Mouse (Mus musculus) cerebellum, adult 2 months (tissue): Measurements from ENCODE around the gene Fermt3. TPM values are rescaled to one million over a fixed set of nuclear protein-coding genes. Genes with fewer than 3 reads are reported as not detected.

Experiments used
- DNase-seq, 2 experiments: peaks; one replicate each; pipeline ENCODE4 v3.0.0; 2021
- H3K27ac ChIP-seq: fragments of 200-500 bp; 2 replicates; pipeline ENCODE4 v1.5.1; 2012; ENCODE audit warnings: low read length, control low read depth, inconsistent platforms; ENCODE audit not compliant: insufficient read depth
- H3K27me3 ChIP-seq: fragments of 200-500 bp; 2 replicates; pipeline ENCODE4 v1.6.1; 2012; ENCODE audit warnings: inconsistent platforms, mild to moderate bottlenecking, low read length, moderate library complexity; ENCODE audit not compliant: control insufficient read depth, insufficient read depth
- H3K4me1 ChIP-seq: fragments of 200-500 bp; 2 replicates; pipeline ENCODE4 v1.6.1; 2011; ENCODE audit warnings: low read length; ENCODE audit not compliant: control insufficient read depth, insufficient read depth
- H3K4me3 ChIP-seq: fragments of 200-500 bp; replicated peaks from 2 replicates; pipeline ENCODE3; 2011; ENCODE audit warnings: mild to moderate bottlenecking, low read depth, low read length, control low read depth; ENCODE audit not compliant: insufficient read depth
- CTCF ChIP-seq: fragments of 200-500 bp; IDR thresholded peaks from 2 replicates; pipeline ENCODE4 v1.5.1; 2011; ENCODE audit warnings: low read depth, mild to moderate bottlenecking, control low read depth, low read length, moderate library complexity, borderline replicate concordance; ENCODE audit not compliant: insufficient read depth
- POLR2A ChIP-seq: fragments of 200-500 bp; IDR thresholded peaks from 2 replicates; pipeline ENCODE4 v1.6.1; 2011; ENCODE audit warnings: low read length, control low read depth, borderline replicate concordance; ENCODE audit not compliant: insufficient read depth
- WGBS: fragments of 180-500 bp; shearing (Covaris S2); methylation state at CpG from one replicate; pipeline ENCODE4 v1.1.7; 2018; 5-methylcytosine and 5-hydroxymethylcytosine counted together
- polyA plus RNA-seq: library from polyadenylated mRNA; depleted of rRNA; stranded (reverse); fragments of >200 nt; gene quantifications from 2 replicates; pipeline ENCODE4 v1.2.3, GENCODE M21; 2012; rRNA removed

The Fermt3 gene
- polyA plus RNA-seq = 2.2 and 2.3 TPM in 2 replicates

- 86% methylated on average over 5 of the region's 5 CpGs for WGBS
- Histone ChIP-seq H3K4me1 (no peaks in the 10 kb centered on the region), H3K4me3 (no peak within 1 kb of the TSS), H3K27ac (no peak within 1 kb of the TSS), H3K27me3 (no peaks in the 10 kb centered on the region)
- DNase-seq = no peak
- TF ChIP-seq POLR2A (no peak), CTCF (no peak)
Measured at GRCm38 (mm10) chr19:7019191-7019590, at the start of gene Fermt3. TSS of gene Fermt3 (minus strand) at chr19:7019469.

GRCm38 (mm10) chr19:7068136-7068535, 48.9 kb upstream of the Fermt3 start:
- peak; percentile 74 to 87 for DNase-seq
- Histone ChIP-seq H3K4me3 (peak overlapping the region; percentile 28), H3K27ac (no peak overlapping the region), H3K4me1 (peaks cover 36% of the 10 kb centered on the region), H3K27me3 (no peaks in the 10 kb centered on the region)
- WGBS = 3% methylated on average over 14 of the region's 14 CpGs
- no peak for TF ChIP-seq POLR2A
- TF ChIP-seq CTCF = peak; percentile 91

GRCm38 (mm10) chr19:7067344-7068050, 48.2 kb upstream of the Fermt3 start:
- Histone ChIP-seq H3K4me1 (peaks cover 42% of the 10 kb centered on the region), H3K27ac (no peak overlapping the region), H3K27me3 (no peaks in the 10 kb centered on the region), H3K4me3 (no peak overlapping the region)
- TF ChIP-seq POLR2A (no peak), CTCF (no peak)
- 42% methylated on average over 20 of the region's 20 CpGs for WGBS
- no peak for DNase-seq

- WGBS = 50% methylated on average over 8 of the region's 8 CpGs
- H3K4me1 ChIP-seq = peaks cover 36% of the 10 kb centered on the region
Measured at GRCm38 (mm10) chr19:7066828-7067342, 47.6 kb upstream of the Fermt3 start.

GRCm38 (mm10) chr19:7066034-7066827, 47.0 kb upstream of the Fermt3 start:
- no peak overlapping the region for H3K4me3 ChIP-seq
- DNase-seq = no peak
- TF ChIP-seq CTCF = no peak
- TF ChIP-seq POLR2A = no peak
- H3K27me3 ChIP-seq = no peaks in the 10 kb centered on the region
- peaks cover 36% of the 10 kb centered on the region for H3K4me1 ChIP-seq
- H3K27ac ChIP-seq = no peak overlapping the region
- WGBS = 33% methylated on average over 15 of the region's 15 CpGs

More at GRCm38 (mm10) chr19:7066828-7067342, 47.6 kb upstream of the Fermt3 start:
- Histone ChIP-seq H3K27me3 (no peaks in the 10 kb centered on the region), H3K4me3 (no peak overlapping the region), H3K27ac (no peak overlapping the region)
- no peak for TF ChIP-seq CTCF
- TF ChIP-seq POLR2A = no peak
- no peak for DNase-seq

DNA sequence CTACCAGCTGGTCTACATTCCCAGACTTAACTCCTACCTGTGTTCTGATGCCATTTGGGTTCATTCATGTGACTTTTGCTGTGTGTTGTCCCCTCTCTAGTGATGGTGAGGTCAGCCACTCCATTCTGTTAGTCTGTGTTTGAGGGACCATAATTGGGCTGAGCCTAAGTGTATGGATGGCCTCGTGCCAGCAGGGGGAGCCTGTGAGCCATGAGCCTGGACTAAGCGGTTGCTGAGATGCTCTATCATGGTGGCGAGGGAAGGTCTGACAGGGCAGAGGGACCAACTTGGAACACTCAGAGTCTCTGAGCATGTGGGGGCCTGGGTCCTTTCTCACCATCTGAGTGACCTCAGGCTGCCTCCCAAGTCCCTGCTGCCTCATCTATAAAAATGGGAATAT, 45.3 kb upstream of the Fermt3 start:
- Histone ChIP-seq H3K4me3 (no peak overlapping the region), H3K27me3 (no peaks in the 10 kb centered on the region), H3K4me1 (peaks cover 36% of the 10 kb centered on the region), H3K27ac (no peak overlapping the region)
- DNase-seq = peak; percentile 81 to 87
- 5% methylated on average over 3 of the region's 3 CpGs for WGBS
- TF ChIP-seq POLR2A (no peak), CTCF (peak; percentile 100)

GRCm38 (mm10) chr19:7062916-7063315, 43.6 kb upstream of the Fermt3 start:
- Histone ChIP-seq H3K4me1 (peaks cover 23% of the 10 kb centered on the region), H3K27ac (no peak overlapping the region), H3K27me3 (no peaks in the 10 kb centered on the region), H3K4me3 (no peak overlapping the region)
- TF ChIP-seq CTCF (no peak), POLR2A (no peak)
- no peak for DNase-seq
- WGBS = 30% methylated on average over 8 of the region's 8 CpGs
